Mouse (Mus musculus) embryonic facial prominence, embryonic 11.5 days (tissue): ENCODE data around the gene Pcsk5. TPM values are rescaled to one million over a fixed set of nuclear protein-coding genes. Genes with fewer than 3 reads are reported as not detected.

Experiments used
- ATAC-seq: fragments of 200-750 bp; cut with Nextera tagmentation; replicated peaks from 2 replicates; pipeline ENCODE4 v1.8.0; 2017; ENCODE audit warnings: low read depth; ENCODE audit not compliant: insufficient number of reproducible peaks, low FRiP score, low TSS enrichment
- DNase-seq: peaks from one replicate; pipeline ENCODE4 v3.0.0-alpha.2; 2015; ENCODE audit warnings: low spot score
- H3K27ac ChIP-seq: fragments of 300-500 bp; sonication (generic); replicated peaks from 2 replicates; pipeline ENCODE4 v1.5.1; 2014; ENCODE audit warnings: mild to moderate bottlenecking, low read depth, low read length, control low read depth
- H3K27me3 ChIP-seq: fragments of 300-500 bp; sonication (generic); 2 replicates; pipeline ENCODE4 v1.6.1; 2014; ENCODE audit warnings: mild to moderate bottlenecking, low read length, moderate library complexity, mixed read lengths; ENCODE audit not compliant: control insufficient read depth, insufficient read depth
- H3K36me3 ChIP-seq: fragments of 300-500 bp; sonication (generic); replicated peaks from 2 replicates; pipeline ENCODE4 v1.6.1; 2014; ENCODE audit warnings: low read depth, mild to moderate bottlenecking, low read length, moderate library complexity, mixed read lengths; ENCODE audit not compliant: control insufficient read depth, insufficient read depth
- H3K4me1 ChIP-seq: fragments of 300-500 bp; sonication (generic); 2 replicates; pipeline ENCODE4 v1.6.1; 2014; ENCODE audit warnings: low read length, mixed read lengths; ENCODE audit not compliant: control insufficient read depth, insufficient read depth
- H3K4me2 ChIP-seq: fragments of 300-500 bp; sonication (generic); 2 replicates; pipeline ENCODE4 v1.6.1; 2014; ENCODE audit warnings: low read depth, mild to moderate bottlenecking, control low read depth, low read length, moderate library complexity
- H3K4me3 ChIP-seq: fragments of 300-500 bp; sonication (generic); 2 replicates; pipeline ENCODE4 v1.5.1; 2014; ENCODE audit warnings: low read depth, low read length, control low read depth
- H3K9ac ChIP-seq: fragments of 300-500 bp; sonication (generic); replicated peaks from 2 replicates; pipeline ENCODE4 v1.6.1; 2014; ENCODE audit warnings: mild to moderate bottlenecking, control low read depth, low read length
- H3K9me3 ChIP-seq: fragments of 300-500 bp; sonication (generic); replicated peaks from 2 replicates; pipeline ENCODE4 v1.6.1; 2016; ENCODE audit warnings: mild to moderate bottlenecking, low read length, inconsistent platforms, mixed read lengths; ENCODE audit not compliant: control insufficient read depth
- WGBS: fragments of 180-500 bp; shearing (Covaris S2); extraction: QIAGEN DNeasy Blood & Tissue Kit; methylation state at CpG from one replicate; pipeline ENCODE4 v1.1.7; 2014; 5-methylcytosine and 5-hydroxymethylcytosine counted together
- polyA plus RNA-seq: library from polyadenylated mRNA; unstranded; fragments of >200 nt; fragmentation: Nextera tagmentation; extraction: Ambion mirVana; gene quantifications from 2 replicates; pipeline ENCODE4 v1.2.1, GENCODE M21; 2014

The Pcsk5 gene
- polyA plus RNA-seq, 1 experiment from 2014 or later = 17.0 TPM

GRCm38 (mm10) chr19:17635984-17636383, 201.4 kb downstream of the Pcsk5 start:
- no peak overlapping the region for H3K4me2 ChIP-seq
- no peak overlapping the region for H3K9ac ChIP-seq
- 41% methylated on average over 6 of the region's 6 CpGs for WGBS
- H3K4me1 ChIP-seq = no peaks in the 10 kb centered on the region; the same call in none of the 2 replicates
- H3K27ac ChIP-seq = no peak overlapping the region
- DNase-seq (peak; percentile 40), ATAC-seq (no peak)
- H3K4me3 ChIP-seq = no peak overlapping the region
- H3K9me3 ChIP-seq = no peaks in the 10 kb centered on the region
- H3K27me3 ChIP-seq = no peaks in the 10 kb centered on the region
- no peaks in the 10 kb centered on the region for H3K36me3 ChIP-seq

GRCm38 (mm10) chr19:17615646-17616045, 221.8 kb downstream of the Pcsk5 start:
- 44% methylated on average over 4 of the region's 4 CpGs for WGBS
- no peak for ATAC-seq
- peak; percentile 28 for DNase-seq
- Histone ChIP-seq H3K9me3 (no peaks in the 10 kb centered on the region), H3K36me3 (no peaks in the 10 kb centered on the region), H3K27ac (no peak overlapping the region), H3K4me2 (no peak overlapping the region), H3K4me1 (no peaks in the 10 kb centered on the region), H3K4me3 (no peak overlapping the region), H3K9ac (no peak overlapping the region), H3K27me3 (no peaks in the 10 kb centered on the region)

- no peak overlapping the region for H3K27ac ChIP-seq
- WGBS = 67% methylated on average over 1 of the region's 1 CpGs
- H3K27me3 ChIP-seq = no peaks in the 10 kb centered on the region
- DNase-seq = no peak
- H3K4me3 ChIP-seq = no peak overlapping the region
- no peak overlapping the region for H3K9ac ChIP-seq
- ATAC-seq = no peak
- no peaks in the 10 kb centered on the region for H3K4me1 ChIP-seq
- no peaks in the 10 kb centered on the region for H3K36me3 ChIP-seq
- no peaks in the 10 kb centered on the region for H3K9me3 ChIP-seq
- no peak overlapping the region for H3K4me2 ChIP-seq
Observed at GRCm38 (mm10) chr19:17606510-17606909, 230.9 kb downstream of the Pcsk5 start.

GRCm38 (mm10) chr19:17606093-17606492, 231.3 kb downstream of the Pcsk5 start:
- 86% methylated on average over 2 of the region's 2 CpGs for WGBS
- Histone ChIP-seq H3K27ac (no peak overlapping the region), H3K27me3 (no peaks in the 10 kb centered on the region), H3K36me3 (no peaks in the 10 kb centered on the region), H3K4me1 (no peaks in the 10 kb centered on the region), H3K4me2 (no peak overlapping the region), H3K4me3 (no peak overlapping the region), H3K9ac (no peak overlapping the region), H3K9me3 (no peaks in the 10 kb centered on the region)
- DNase-seq (no peak), ATAC-seq (no peak)

- 54% methylated on average over 3 of the region's 3 CpGs for WGBS
- no peak overlapping the region for H3K4me2 ChIP-seq
- no peak overlapping the region for H3K4me3 ChIP-seq
- H3K36me3 ChIP-seq = no peaks in the 10 kb centered on the region
- no peaks in the 10 kb centered on the region for H3K9me3 ChIP-seq
- no peak overlapping the region for H3K27ac ChIP-seq
- no peaks in the 10 kb centered on the region for H3K27me3 ChIP-seq
- ATAC-seq (no peak), DNase-seq (no peak)
- no peak overlapping the region for H3K9ac ChIP-seq
- no peaks in the 10 kb centered on the region for H3K4me1 ChIP-seq
Observed at GRCm38 (mm10) chr19:17603322-17603721, 234.1 kb downstream of the Pcsk5 start.

- Histone ChIP-seq H3K9ac (no peak overlapping the region), H3K4me1 (no peaks in the 10 kb centered on the region), H3K9me3 (no peaks in the 10 kb centered on the region), H3K27ac (no peak overlapping the region), H3K36me3 (no peaks in the 10 kb centered on the region), H3K4me3 (no peak overlapping the region), H3K27me3 (no peaks in the 10 kb centered on the region), H3K4me2 (no peak overlapping the region)
- DNase-seq (no peak), ATAC-seq (no peak)
- 64% methylated on average over 2 of the region's 2 CpGs for WGBS
Observed at GRCm38 (mm10) chr19:17600347-17600746, 237.1 kb downstream of the Pcsk5 start.

GRCm38 (mm10) chr19:17592790-17593189, 244.6 kb downstream of the Pcsk5 start:
- WGBS = 35% methylated on average over 1 of the region's 1 CpGs
- Histone ChIP-seq H3K4me3 (no peak overlapping the region), H3K36me3 (no peaks in the 10 kb centered on the region), H3K27ac (no peak overlapping the region), H3K9ac (no peak overlapping the region), H3K4me1 (peaks cover 4% of the 10 kb centered on the region; the same call in 1 of the 2 replicates), H3K9me3 (no peaks in the 10 kb centered on the region), H3K27me3 (no peaks in the 10 kb centered on the region), H3K4me2 (no peak overlapping the region)
- no peak for DNase-seq
- ATAC-seq = no peak

GRCm38 (mm10) chr19:17591335-17591734, 246.1 kb downstream of the Pcsk5 start:
- peaks cover 4% of the 10 kb centered on the region; the same call in 1 of the 2 replicates for H3K4me1 ChIP-seq
- no peaks in the 10 kb centered on the region for H3K9me3 ChIP-seq
- no peaks in the 10 kb centered on the region for H3K36me3 ChIP-seq
- H3K27ac ChIP-seq = peak overlapping the region; percentile 15; the same call in 1 of the 2 replicates
- no peak overlapping the region for H3K9ac ChIP-seq
- 18% methylated on average over 8 of the region's 8 CpGs for WGBS
- H3K27me3 ChIP-seq = no peaks in the 10 kb centered on the region
- peak; percentile 63 for DNase-seq
- H3K4me2 ChIP-seq = no peak overlapping the region
- H3K4me3 ChIP-seq = no peak overlapping the region
- peak; percentile 76 for ATAC-seq
